Mouse (Mus musculus): ENCODE measurements around the gene Sez6l.

Sez6l gene

GRCm38 (mm10) chr5:112391002-112391401, 186.0 kb downstream of the Sez6l start:
- DNase-seq (ENCODE audit: low read depth, low spot score) = no peak

GRCm38 (mm10) chr5:112389352-112389751, 187.6 kb downstream of the Sez6l start:
- no peak for DNase-seq (ENCODE audit: low read depth, low spot score)

- DNase-seq (ENCODE audit: low read depth, low spot score) = no peak
Observed at GRCm38 (mm10) chr5:112385973-112386372, 191.0 kb downstream of the Sez6l start.

GRCm38 (mm10) chr5:112384805-112385472, 192.0 kb downstream of the Sez6l start:
- DNase-seq (ENCODE audit: low read depth, low spot score) = no peak

GRCm38 (mm10) chr5:112382641-112383330, 194.2 kb downstream of the Sez6l start:
- no peak for DNase-seq (ENCODE audit: low read depth, low spot score)

- DNase-seq (ENCODE audit: low read depth, low spot score) = no peak
Observed at GRCm38 (mm10) chr5:112382042-112382441, 194.9 kb downstream of the Sez6l start.

- DNase-seq (ENCODE audit: low read depth, low spot score) = no peak
Observed at GRCm38 (mm10) chr5:112381154-112381553, 195.8 kb downstream of the Sez6l start.

- peak; percentile 11 for DNase-seq (ENCODE audit: low read depth, low spot score)
Observed at GRCm38 (mm10) chr5:112378716-112379115, 198.3 kb downstream of the Sez6l start.

GRCm38 (mm10) chr5:112377380-112377779, 199.6 kb downstream of the Sez6l start:
- no peak for DNase-seq (ENCODE audit: low read depth, low spot score)

- no peak for DNase-seq (ENCODE audit: low read depth, low spot score)
Observed at GRCm38 (mm10) chr5:112376111-112376510, 200.9 kb downstream of the Sez6l start.

GRCm38 (mm10) chr5:112371933-112372332, 205.1 kb downstream of the Sez6l start:
- DNase-seq (ENCODE audit: low read depth, low spot score) = no peak

- DNase-seq (ENCODE audit: low read depth, low spot score) = no peak
Observed at GRCm38 (mm10) chr5:112370236-112370813, 206.7 kb downstream of the Sez6l start.

- DNase-seq (ENCODE audit: low read depth, low spot score) = no peak
Observed at GRCm38 (mm10) chr5:112369326-112369725, 207.7 kb downstream of the Sez6l start.
